Mouse (Mus musculus): ENCODE measurements around the gene Arl14. TPM values are rescaled to one million over a fixed set of nuclear protein-coding genes. Genes with fewer than 3 reads are reported as not detected.
"Not testable (repeated sequence)": the region's sequence is repeated elsewhere in the genome, so short reads cannot be mapped to it uniquely, and the experiment has no call there.

Arl14 gene
- polyA plus RNA-seq, 1 experiment = not detected

GRCm38 (mm10) chr3:69233552-69234189 lies 11.5 kb downstream of the Arl14 start:
- not testable (repeated sequence) for H3K4me3 ChIP-seq (ENCODE audit: insufficient read depth, low read depth, low read length); H3K27ac ChIP-seq (replicated peaks; ENCODE audit: low read depth, low read length); H3K4me1 ChIP-seq (ENCODE audit: control insufficient read depth, insufficient read depth, insufficient read length, low read length)

- Histone ChIP-seq H3K4me3 (ENCODE audit: insufficient read depth, low read depth, low read length) (no peak overlapping the region), H3K4me1 (ENCODE audit: control insufficient read depth, insufficient read depth, insufficient read length, low read length) (no peaks in the 10 kb centered on the region), H3K27ac (replicated peaks; ENCODE audit: low read depth, low read length) (no peak overlapping the region)
These were observed 12.3 kb downstream of the Arl14 start for GRCm38 (mm10) chr3:69234525-69234924.

- Histone ChIP-seq H3K4me3 (ENCODE audit: insufficient read depth, low read depth, low read length) (no peak overlapping the region), H3K27ac (replicated peaks; ENCODE audit: low read depth, low read length) (no peak overlapping the region), H3K4me1 (ENCODE audit: control insufficient read depth, insufficient read depth, insufficient read length, low read length) (no peaks in the 10 kb centered on the region)
These were observed 13.6 kb downstream of the Arl14 start for GRCm38 (mm10) chr3:69235806-69236205.

GRCm38 (mm10) chr3:69236491-69236890 lies 14.3 kb downstream of the Arl14 start:
- Histone ChIP-seq H3K4me3 (ENCODE audit: insufficient read depth, low read depth, low read length) (no peak overlapping the region), H3K4me1 (ENCODE audit: control insufficient read depth, insufficient read depth, insufficient read length, low read length) (no peaks in the 10 kb centered on the region), H3K27ac (replicated peaks; ENCODE audit: low read depth, low read length) (no peak overlapping the region)

- no peaks in the 10 kb centered on the region for H3K4me1 ChIP-seq (ENCODE audit: control insufficient read depth, insufficient read depth, insufficient read length, low read length)
- no peak overlapping the region for H3K27ac ChIP-seq (replicated peaks; ENCODE audit: low read depth, low read length)
- no peak overlapping the region for H3K4me3 ChIP-seq (ENCODE audit: insufficient read depth, low read depth, low read length)
These were observed 16.1 kb downstream of the Arl14 start for GRCm38 (mm10) chr3:69238141-69238851.

- no peaks in the 10 kb centered on the region for H3K4me1 ChIP-seq (ENCODE audit: control insufficient read depth, insufficient read depth, insufficient read length, low read length)
- no peak overlapping the region for H3K27ac ChIP-seq (replicated peaks; ENCODE audit: low read depth, low read length)
- no peak overlapping the region for H3K4me3 ChIP-seq (ENCODE audit: insufficient read depth, low read depth, low read length)
These were observed 17.0 kb downstream of the Arl14 start for GRCm38 (mm10) chr3:69239246-69239645.

GRCm38 (mm10) chr3:69241020-69241419 lies 18.8 kb downstream of the Arl14 start:
- H3K27ac ChIP-seq (replicated peaks; ENCODE audit: low read depth, low read length) = no peak overlapping the region
- no peaks in the 10 kb centered on the region for H3K4me1 ChIP-seq (ENCODE audit: control insufficient read depth, insufficient read depth, insufficient read length, low read length)
- no peak overlapping the region for H3K4me3 ChIP-seq (ENCODE audit: insufficient read depth, low read depth, low read length)

- Histone ChIP-seq H3K27ac (replicated peaks; ENCODE audit: low read depth, low read length) (no peak overlapping the region), H3K4me3 (ENCODE audit: insufficient read depth, low read depth, low read length) (no peak overlapping the region), H3K4me1 (ENCODE audit: control insufficient read depth, insufficient read depth, insufficient read length, low read length) (no peaks in the 10 kb centered on the region)
These were observed 31.1 kb downstream of the Arl14 start for GRCm38 (mm10) chr3:69253096-69253866.

GRCm38 (mm10) chr3:69254676-69255075 lies 32.5 kb downstream of the Arl14 start:
- no peak overlapping the region for H3K4me3 ChIP-seq (ENCODE audit: insufficient read depth, low read depth, low read length)
- no peaks in the 10 kb centered on the region for H3K4me1 ChIP-seq (ENCODE audit: control insufficient read depth, insufficient read depth, insufficient read length, low read length)
- no peak overlapping the region for H3K27ac ChIP-seq (replicated peaks; ENCODE audit: low read depth, low read length)

GRCm38 (mm10) chr3:69257049-69257699 lies 35.0 kb downstream of the Arl14 start:
- H3K4me1 ChIP-seq (ENCODE audit: control insufficient read depth, insufficient read depth, insufficient read length, low read length) = no peaks in the 10 kb centered on the region
- no peak overlapping the region for H3K27ac ChIP-seq (replicated peaks; ENCODE audit: low read depth, low read length)
- no peak overlapping the region for H3K4me3 ChIP-seq (ENCODE audit: insufficient read depth, low read depth, low read length)

GRCm38 (mm10) chr3:69263010-69263643 lies 40.9 kb downstream of the Arl14 start:
- H3K4me3 ChIP-seq (ENCODE audit: insufficient read depth, low read depth, low read length) = no peak overlapping the region
- H3K4me1 ChIP-seq (ENCODE audit: control insufficient read depth, insufficient read depth, insufficient read length, low read length) = no peaks in the 10 kb centered on the region
- H3K27ac ChIP-seq (replicated peaks; ENCODE audit: low read depth, low read length) = no peak overlapping the region

GRCm38 (mm10) chr3:69264299-69264698 lies 42.1 kb downstream of the Arl14 start:
- H3K4me3 ChIP-seq (ENCODE audit: insufficient read depth, low read depth, low read length); H3K4me1 ChIP-seq (ENCODE audit: control insufficient read depth, insufficient read depth, insufficient read length, low read length); H3K27ac ChIP-seq (replicated peaks; ENCODE audit: low read depth, low read length): not testable (repeated sequence)

- Histone ChIP-seq H3K27ac (replicated peaks; ENCODE audit: low read depth, low read length) (no peak overlapping the region), H3K4me1 (ENCODE audit: control insufficient read depth, insufficient read depth, insufficient read length, low read length) (no peaks in the 10 kb centered on the region), H3K4me3 (ENCODE audit: insufficient read depth, low read depth, low read length) (no peak overlapping the region)
These were observed 49.6 kb downstream of the Arl14 start for GRCm38 (mm10) chr3:69271812-69272211.

Measured in brown adipose tissue, adult 24 weeks (tissue).